Mouse (Mus musculus): ENCODE results near the gene 4930404N11Rik. TPM values are rescaled to one million over a fixed set of nuclear protein-coding genes. Genes with fewer than 3 reads are reported as not detected.

The 4930404N11Rik gene
- polyA plus RNA-seq, 1 experiment from 2014 or later, result 0.31 TPM

- Histone ChIP-seq H3K4me2 (ENCODE audit: low read depth, low read length) (no peak overlapping the region), H3K27me3 (replicated peaks; ENCODE audit: control insufficient read depth, insufficient read depth, low read length) (no peaks in the 10 kb centered on the region), H3K4me1 (ENCODE audit: control insufficient read depth, insufficient read depth, low read length) (peaks cover 24% of the 10 kb centered on the region), H3K9ac (ENCODE audit: low read depth, low read length) (no peak overlapping the region), H3K27ac (replicated peaks; ENCODE audit: low read depth, low read length) (no peak overlapping the region), H3K36me3 (ENCODE audit: control insufficient read depth, insufficient read depth, low read length) (peaks cover 52% of the 10 kb centered on the region), H3K4me3 (ENCODE audit: low read depth, low read length) (no peak overlapping the region), H3K9me3 (ENCODE audit: control insufficient read depth, low read length) (no peaks in the 10 kb centered on the region)
- 95% methylated on average over 18 of the region's 18 CpGs for WGBS
- ATAC-seq (ENCODE audit: low read depth) (no peak), DNase-seq (ENCODE audit: low spot score) (no peak)
Observed at GRCm38 (mm10) chr10:81325781-81326180, 39.8 kb downstream of the 4930404N11Rik start.

DNA sequence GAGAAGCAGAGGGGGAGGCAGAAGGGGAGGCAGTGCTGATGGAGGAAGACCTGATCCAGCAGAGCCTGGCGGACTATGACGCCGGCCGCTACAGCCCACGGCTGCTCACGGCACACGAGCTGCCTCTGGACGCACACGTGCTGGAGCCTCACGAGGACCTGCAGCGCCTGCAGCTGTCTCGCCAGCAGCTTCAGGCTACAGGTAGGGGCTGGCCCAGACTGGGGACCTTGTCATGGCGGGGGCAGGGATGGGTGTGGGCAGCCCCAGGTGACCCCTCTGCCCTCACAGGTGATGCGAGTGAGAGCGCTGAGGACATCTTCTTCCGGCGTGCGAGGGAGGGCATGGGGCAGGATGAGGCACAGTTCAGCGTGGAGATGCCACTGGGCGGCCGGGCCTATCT is 40.4 kb downstream of the 4930404N11Rik start:
- 90% methylated on average over 21 of the region's 21 CpGs for WGBS
- ATAC-seq (ENCODE audit: low read depth), result no peak
- no peak overlapping the region for H3K27ac ChIP-seq (replicated peaks; ENCODE audit: low read depth, low read length)
- peaks cover 52% of the 10 kb centered on the region for H3K36me3 ChIP-seq (ENCODE audit: control insufficient read depth, insufficient read depth, low read length)
- H3K4me1 ChIP-seq (ENCODE audit: control insufficient read depth, insufficient read depth, low read length), result peaks cover 21% of the 10 kb centered on the region
- no peak overlapping the region for H3K9ac ChIP-seq (ENCODE audit: low read depth, low read length)
- H3K27me3 ChIP-seq (replicated peaks; ENCODE audit: control insufficient read depth, insufficient read depth, low read length), result no peaks in the 10 kb centered on the region
- no peak for DNase-seq (ENCODE audit: low spot score)
- H3K9me3 ChIP-seq (ENCODE audit: control insufficient read depth, low read length), result no peaks in the 10 kb centered on the region
- H3K4me3 ChIP-seq (ENCODE audit: low read depth, low read length), result no peak overlapping the region
- no peak overlapping the region for H3K4me2 ChIP-seq (ENCODE audit: low read depth, low read length)

GRCm38 (mm10) chr10:81323791-81324530 is 41.7 kb downstream of the 4930404N11Rik start:
- no peaks in the 10 kb centered on the region for H3K9me3 ChIP-seq (ENCODE audit: control insufficient read depth, low read length)
- DNase-seq (ENCODE audit: low spot score) (no peak), ATAC-seq (ENCODE audit: low read depth) (no peak)
- H3K4me2 ChIP-seq (ENCODE audit: low read depth, low read length), result no peak overlapping the region
- WGBS, result 92% methylated on average over 18 of the region's 18 CpGs
- H3K9ac ChIP-seq (ENCODE audit: low read depth, low read length), result no peak overlapping the region
- H3K27me3 ChIP-seq (replicated peaks; ENCODE audit: control insufficient read depth, insufficient read depth, low read length), result no peaks in the 10 kb centered on the region
- no peak overlapping the region for H3K27ac ChIP-seq (replicated peaks; ENCODE audit: low read depth, low read length)
- peaks cover 52% of the 10 kb centered on the region for H3K36me3 ChIP-seq (ENCODE audit: control insufficient read depth, insufficient read depth, low read length)
- H3K4me3 ChIP-seq (ENCODE audit: low read depth, low read length), result no peak overlapping the region
- H3K4me1 ChIP-seq (ENCODE audit: control insufficient read depth, insufficient read depth, low read length), result peaks cover 16% of the 10 kb centered on the region

DNA sequence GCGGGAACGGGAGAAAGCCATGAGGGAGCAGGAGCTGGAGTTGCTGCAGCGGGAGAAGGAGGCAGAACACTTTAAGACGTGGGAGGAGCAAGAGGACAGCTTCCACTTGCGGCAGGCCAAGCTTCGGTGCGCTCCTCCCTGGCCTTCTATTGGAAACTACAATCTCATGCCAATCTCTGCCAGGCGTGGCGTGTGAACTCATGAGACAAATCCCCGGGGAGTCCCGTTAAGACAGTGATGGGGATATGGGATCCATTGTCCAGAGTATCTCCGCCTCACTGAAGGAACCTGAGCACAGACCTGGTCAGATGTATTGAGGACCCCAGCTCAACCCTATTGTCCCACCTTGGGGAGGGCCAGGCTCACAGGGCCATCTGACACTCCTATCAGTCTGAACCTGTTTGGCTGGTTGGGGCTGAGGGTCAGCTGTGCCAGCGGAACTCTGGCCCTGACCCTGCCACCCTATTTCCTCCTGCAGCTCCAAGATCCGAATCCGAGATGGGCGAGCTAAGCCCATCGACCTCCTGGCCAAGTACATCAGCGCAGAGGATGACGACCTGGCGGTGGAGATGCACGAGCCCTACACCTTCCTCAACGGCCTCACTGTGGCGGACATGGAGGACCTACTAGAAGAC is 42.4 kb downstream of the 4930404N11Rik start:
- no peak for DNase-seq (ENCODE audit: low spot score)
- ATAC-seq (ENCODE audit: low read depth), result no peak
- Histone ChIP-seq H3K27ac (replicated peaks; ENCODE audit: low read depth, low read length) (no peak overlapping the region), H3K4me3 (ENCODE audit: low read depth, low read length) (no peak overlapping the region), H3K9ac (ENCODE audit: low read depth, low read length) (no peak overlapping the region), H3K36me3 (ENCODE audit: control insufficient read depth, insufficient read depth, low read length) (peaks cover 59% of the 10 kb centered on the region), H3K9me3 (ENCODE audit: control insufficient read depth, low read length) (no peaks in the 10 kb centered on the region), H3K4me2 (ENCODE audit: low read depth, low read length) (no peak overlapping the region), H3K27me3 (replicated peaks; ENCODE audit: control insufficient read depth, insufficient read depth, low read length) (no peaks in the 10 kb centered on the region), H3K4me1 (ENCODE audit: control insufficient read depth, insufficient read depth, low read length) (peaks cover 9% of the 10 kb centered on the region)
- WGBS, result 92% methylated on average over 23 of the region's 23 CpGs

- Histone ChIP-seq H3K9me3 (ENCODE audit: control insufficient read depth, low read length) (no peaks in the 10 kb centered on the region), H3K9ac (ENCODE audit: low read depth, low read length) (peak overlapping the region; percentile 31), H3K27ac (replicated peaks; ENCODE audit: low read depth, low read length) (no peak overlapping the region), H3K4me1 (ENCODE audit: control insufficient read depth, insufficient read depth, low read length) (peaks cover 7% of the 10 kb centered on the region; the same call in 1 of the 2 replicates), H3K4me2 (ENCODE audit: low read depth, low read length) (peak overlapping the region; percentile 72; the same call in 1 of the 2 replicates), H3K27me3 (replicated peaks; ENCODE audit: control insufficient read depth, insufficient read depth, low read length) (no peaks in the 10 kb centered on the region), H3K4me3 (ENCODE audit: low read depth, low read length) (peak overlapping the region; percentile 97; the same call in 1 of the 2 replicates), H3K36me3 (ENCODE audit: control insufficient read depth, insufficient read depth, low read length) (peaks cover 67% of the 10 kb centered on the region)
- no peak for ATAC-seq (ENCODE audit: low read depth)
- 95% methylated on average over 27 of the region's 27 CpGs for WGBS
- DNase-seq (ENCODE audit: low spot score), result no peak
Observed at GRCm38 (mm10) chr10:81322444-81322843, 43.2 kb downstream of the 4930404N11Rik start.

DNA sequence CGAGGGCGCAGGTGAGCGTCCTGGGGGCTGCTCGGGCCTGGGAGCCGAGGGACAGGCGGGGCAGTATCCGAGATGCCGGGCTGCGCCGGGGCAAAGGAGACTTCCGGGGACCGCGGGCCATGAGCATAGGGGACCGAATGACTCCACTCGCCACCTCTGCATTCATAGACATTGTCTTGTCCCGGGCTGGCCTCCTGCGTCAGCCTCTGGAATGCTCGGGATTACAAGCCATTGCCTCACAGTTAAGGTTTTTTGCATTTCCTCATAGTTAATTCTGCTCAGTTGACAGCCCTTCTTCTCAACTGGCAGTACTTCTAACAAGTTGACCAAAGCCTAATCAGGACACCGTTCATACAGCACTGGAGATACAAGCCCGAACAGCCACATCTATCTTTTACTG is 44.2 kb downstream of the 4930404N11Rik start:
- H3K4me3 ChIP-seq (ENCODE audit: low read depth, low read length), result peak overlapping the region; percentile 97
- peak overlapping the region; percentile 92 for H3K9ac ChIP-seq (ENCODE audit: low read depth, low read length)
- peak overlapping the region; percentile 72 for H3K4me2 ChIP-seq (ENCODE audit: low read depth, low read length)
- WGBS, result 2% methylated on average over 17 of the region's 20 CpGs
- no peak for ATAC-seq (ENCODE audit: low read depth)
- H3K27me3 ChIP-seq (replicated peaks; ENCODE audit: control insufficient read depth, insufficient read depth, low read length), result no peaks in the 10 kb centered on the region
- H3K9me3 ChIP-seq (ENCODE audit: control insufficient read depth, low read length), result no peaks in the 10 kb centered on the region
- peaks cover 12% of the 10 kb centered on the region; the same call in 1 of the 2 replicates for H3K4me1 ChIP-seq (ENCODE audit: control insufficient read depth, insufficient read depth, low read length)
- H3K27ac ChIP-seq (replicated peaks; ENCODE audit: low read depth, low read length), result peak overlapping the region; percentile 93
- DNase-seq (ENCODE audit: low spot score), result no peak
- peaks cover 58% of the 10 kb centered on the region for H3K36me3 ChIP-seq (ENCODE audit: control insufficient read depth, insufficient read depth, low read length)

- Histone ChIP-seq H3K36me3 (ENCODE audit: control insufficient read depth, insufficient read depth, low read length) (peaks cover 58% of the 10 kb centered on the region), H3K9ac (ENCODE audit: low read depth, low read length) (peak within 1 kb of the TSS; percentile 92), H3K9me3 (ENCODE audit: control insufficient read depth, low read length) (no peaks in the 10 kb centered on the region), H3K27me3 (replicated peaks; ENCODE audit: control insufficient read depth, insufficient read depth, low read length) (no peaks in the 10 kb centered on the region), H3K4me2 (ENCODE audit: low read depth, low read length) (peak within 1 kb of the TSS; percentile 72), H3K27ac (replicated peaks; ENCODE audit: low read depth, low read length) (peak within 1 kb of the TSS; percentile 93), H3K4me1 (ENCODE audit: control insufficient read depth, insufficient read depth, low read length) (peaks cover 12% of the 10 kb centered on the region; the same call in 1 of the 2 replicates), H3K4me3 (ENCODE audit: low read depth, low read length) (peak within 1 kb of the TSS; percentile 97)
- ATAC-seq (ENCODE audit: low read depth) (peak; percentile 93), DNase-seq (ENCODE audit: low spot score) (peak; percentile 100)
- under 1% methylated on average over 57 of the region's 68 CpGs for WGBS
Observed at GRCm38 (mm10) chr10:81320550-81321347, 44.9 kb downstream of the 4930404N11Rik start, which contains the start of gene Cactin. TSS of gene Cactin (plus strand) at chr10:81321103.

- Histone ChIP-seq H3K4me3 (ENCODE audit: low read depth, low read length) (peak overlapping the region; percentile 97), H3K4me1 (ENCODE audit: control insufficient read depth, insufficient read depth, low read length) (peaks cover 12% of the 10 kb centered on the region; the same call in 1 of the 2 replicates), H3K27me3 (replicated peaks; ENCODE audit: control insufficient read depth, insufficient read depth, low read length) (no peaks in the 10 kb centered on the region), H3K9ac (ENCODE audit: low read depth, low read length) (peak overlapping the region; percentile 66), H3K36me3 (ENCODE audit: control insufficient read depth, insufficient read depth, low read length) (peaks cover 58% of the 10 kb centered on the region), H3K27ac (replicated peaks; ENCODE audit: low read depth, low read length) (peak overlapping the region; percentile 93), H3K9me3 (ENCODE audit: control insufficient read depth, low read length) (no peaks in the 10 kb centered on the region), H3K4me2 (ENCODE audit: low read depth, low read length) (peak overlapping the region; percentile 72)
- under 1% methylated on average over 38 of the region's 38 CpGs for WGBS
- no peak for ATAC-seq (ENCODE audit: low read depth)
- peak; percentile 99 for DNase-seq (ENCODE audit: low spot score)
Observed at GRCm38 (mm10) chr10:81319741-81320549, 45.7 kb downstream of the 4930404N11Rik start.

Data from embryonic facial prominence, embryonic 14.5 days (tissue).